Mouse (Mus musculus) adrenal gland, postnatal 25 days (tissue): ENCODE results near the gene Alg1. TPM values are rescaled to one million over a fixed set of nuclear protein-coding genes. Genes with fewer than 3 reads are reported as not detected.
"Not testable (repeated sequence)": the region's sequence is repeated elsewhere in the genome, so short reads cannot be mapped to it uniquely, and the experiment has no call there.

ENCODE experiments used
- DNase-seq: peaks from one replicate; pipeline ENCODE4 v3.0.0; 2021; ENCODE audit warnings: mixed read lengths
- long read RNA-seq: library from polyadenylated mRNA; stranded (forward); transcript quantifications from one replicate; pipeline ENCODE4 v2.0.0, GENCODE M21; 2021
- total RNA-seq: library from RNA; stranded (reverse); gene quantifications from 2 replicates; pipeline ENCODE4 v1.2.3, GENCODE M21; 2021

Gene Alg1
- 37.8 and 42.6 TPM in 2 replicates for total RNA-seq
- long read RNA-seq, transcript Alg1-202 (13 exons, 1,755 nt): major isoform, 55 of 78 reads
- long read RNA-seq, partial matches to known transcripts: 8 of 78 reads
- long read RNA-seq, other reads (novel, unspliced or antisense): 15 of 78 reads

DNA sequence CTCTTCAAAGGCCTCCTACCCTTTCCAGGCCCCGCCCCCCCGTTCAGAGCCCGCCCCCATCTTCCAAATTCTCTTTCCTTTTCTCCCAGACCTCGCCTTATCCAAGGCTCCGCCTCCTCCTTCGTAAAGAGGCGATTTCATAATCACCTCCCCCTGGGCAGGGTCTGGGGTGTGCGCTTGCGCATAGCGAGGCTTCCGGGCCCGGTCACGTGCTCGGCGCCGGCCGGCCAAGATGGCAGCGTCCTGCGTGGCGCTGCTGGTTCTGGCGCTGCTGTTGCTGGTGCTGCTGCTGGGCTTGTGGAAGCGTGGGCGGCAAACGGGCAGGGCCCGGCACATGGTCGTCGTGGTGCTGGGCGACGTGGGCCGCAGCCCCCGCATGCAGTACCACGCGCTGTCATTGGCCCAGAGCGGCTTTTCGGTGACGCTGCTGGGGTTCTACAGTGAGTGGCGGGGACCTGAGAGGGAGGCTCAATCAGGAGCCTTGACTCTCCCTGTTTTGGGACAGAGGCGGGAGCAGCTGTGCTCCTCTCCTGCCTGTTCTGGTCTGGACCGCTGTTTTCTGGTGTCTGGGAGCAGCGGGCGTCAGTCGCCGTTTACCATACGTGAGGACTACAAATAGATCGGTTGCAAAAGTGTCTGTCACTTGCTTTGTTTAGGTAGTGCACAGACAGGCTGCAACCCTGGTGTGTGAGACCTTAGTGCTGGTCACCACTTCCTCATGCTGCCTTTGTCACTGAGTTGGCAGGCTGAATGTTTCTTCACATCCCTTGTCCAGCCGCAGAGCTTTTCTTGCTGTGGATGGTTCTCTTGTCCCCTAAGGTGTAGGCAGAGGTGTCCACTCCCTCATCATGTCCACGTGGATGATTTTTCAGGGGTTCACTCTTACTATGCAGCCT lies at the start of gene Alg1:
Gene Alg1, plus strand, starts transcription at position 204 of the 896 bp plus-strand sequence.
- peak; percentile 95 for DNase-seq

DNA sequence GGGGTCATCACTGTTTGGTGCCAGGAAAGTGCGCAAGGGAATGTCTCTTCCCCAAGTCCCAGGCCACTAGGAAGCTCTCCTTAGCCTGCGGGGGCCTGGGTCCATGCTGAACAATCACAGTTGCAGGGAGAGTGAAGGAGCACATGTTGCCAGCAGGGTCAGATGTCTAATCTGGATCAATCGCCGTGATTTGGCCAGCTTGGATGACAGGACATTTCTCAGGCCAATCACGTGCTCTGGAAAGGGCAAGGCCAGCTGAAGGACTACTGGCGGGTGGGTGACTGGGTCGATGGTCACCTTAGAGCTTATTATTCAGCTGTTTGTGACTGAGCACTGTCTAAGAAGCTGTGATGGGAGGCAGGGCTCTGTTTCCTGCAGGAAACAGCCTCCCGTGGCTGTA lies 49.3 kb upstream of the Alg1 start:
- DNase-seq: peak; percentile 49

DNA sequence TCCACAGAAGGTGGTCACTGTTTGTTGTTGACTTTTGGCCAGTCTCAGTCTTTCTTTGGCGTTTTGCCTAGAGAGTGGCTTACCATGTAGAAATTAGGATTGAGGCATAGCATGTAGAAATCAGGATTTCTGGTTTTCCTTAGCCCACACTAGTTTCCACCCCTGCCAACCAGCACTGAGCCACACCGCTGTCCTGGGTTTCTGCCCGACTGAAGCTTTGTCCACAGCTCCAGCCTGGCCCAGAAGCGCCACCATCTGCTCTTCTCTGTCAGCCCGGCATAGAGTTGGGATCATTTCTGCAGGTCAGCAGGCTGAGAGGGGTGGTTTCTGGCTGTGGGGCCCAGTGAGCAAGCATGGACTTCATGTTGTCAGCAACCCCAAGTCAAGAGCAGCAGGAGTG lies 48.5 kb upstream of the Alg1 start:
- DNase-seq: no peak

DNA sequence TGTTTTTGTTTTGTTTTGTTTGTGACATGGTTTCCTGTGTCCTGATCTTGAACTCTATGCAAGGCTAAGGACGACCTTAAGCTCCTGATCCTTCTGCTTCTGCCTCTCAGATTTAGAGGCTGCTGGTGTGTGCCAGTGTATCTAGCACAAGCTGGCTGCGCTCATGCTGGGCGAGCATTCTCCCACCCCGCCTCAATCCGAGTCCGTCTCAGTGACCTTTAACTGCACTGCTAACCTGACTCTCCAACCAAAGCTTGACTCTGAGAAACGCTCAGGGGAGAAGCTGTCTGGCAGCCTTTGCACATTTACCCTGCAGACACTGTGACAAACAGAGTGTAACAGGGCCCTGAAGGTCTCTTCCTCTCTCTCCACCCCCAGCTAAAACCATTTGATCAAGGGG lies 47.7 kb upstream of the Alg1 start:
- peak; percentile 26 for DNase-seq

DNA sequence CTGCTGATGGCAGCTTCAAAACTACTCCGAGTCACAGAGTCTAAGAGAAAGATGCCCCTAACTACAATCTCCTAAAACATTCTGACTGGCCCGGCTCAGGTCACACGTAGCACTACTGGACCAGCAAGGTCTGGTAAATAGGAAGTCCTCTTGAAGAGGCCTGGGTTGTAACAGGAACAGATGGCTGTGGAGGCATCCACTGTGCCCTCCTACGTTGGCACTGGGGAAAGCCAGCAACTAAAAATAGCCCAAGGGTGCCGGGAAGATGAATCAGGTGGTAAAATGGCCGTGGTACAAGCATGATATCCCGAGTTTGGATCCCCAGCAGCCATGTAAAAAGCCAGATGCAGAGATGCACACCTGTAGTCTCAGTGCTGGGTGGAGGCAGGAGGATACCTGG lies 47.2 kb upstream of the Alg1 start:
- DNase-seq: peak; percentile 28

DNA sequence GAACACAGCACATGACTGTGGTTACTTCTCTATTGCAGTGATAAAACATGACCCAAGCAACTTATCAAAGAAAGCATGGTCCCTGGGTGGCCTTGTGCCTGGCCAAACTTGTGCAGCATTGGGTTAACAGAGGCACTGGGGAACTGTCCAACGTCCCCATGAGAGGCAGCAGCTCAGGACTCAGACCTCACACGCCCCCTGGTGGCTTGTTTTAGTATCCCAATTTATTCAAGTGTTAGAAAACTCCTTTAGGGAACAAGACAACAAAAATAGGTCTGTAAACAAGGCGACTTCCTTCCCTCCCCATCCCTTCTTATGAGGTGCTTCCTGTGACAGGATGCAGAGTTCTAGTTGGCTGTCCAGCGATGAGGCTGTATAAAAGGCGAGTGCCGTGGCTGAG lies 38.3 kb upstream of the Alg1 start:
- DNase-seq: peak; percentile 66

DNA sequence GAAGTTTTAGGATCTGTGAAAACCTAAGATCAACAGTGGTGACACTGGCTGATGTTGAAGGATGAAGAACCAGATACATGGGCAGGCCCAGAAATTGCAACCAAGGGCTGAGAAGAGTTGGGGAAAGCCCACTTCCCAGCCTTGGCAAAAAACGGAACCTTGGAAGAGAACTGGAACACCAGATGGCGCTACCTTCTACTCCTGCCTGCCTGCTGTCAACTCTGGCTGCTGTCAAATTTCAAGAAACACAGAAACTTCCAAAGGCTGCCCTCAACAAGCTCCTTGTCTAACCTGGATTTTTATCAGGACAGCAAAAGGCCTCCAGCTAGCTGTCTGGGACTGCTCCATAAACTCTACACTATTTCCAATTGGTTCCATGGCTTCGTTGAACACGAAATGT lies 30.7 kb upstream of the Alg1 start:
- DNase-seq: no peak

DNA sequence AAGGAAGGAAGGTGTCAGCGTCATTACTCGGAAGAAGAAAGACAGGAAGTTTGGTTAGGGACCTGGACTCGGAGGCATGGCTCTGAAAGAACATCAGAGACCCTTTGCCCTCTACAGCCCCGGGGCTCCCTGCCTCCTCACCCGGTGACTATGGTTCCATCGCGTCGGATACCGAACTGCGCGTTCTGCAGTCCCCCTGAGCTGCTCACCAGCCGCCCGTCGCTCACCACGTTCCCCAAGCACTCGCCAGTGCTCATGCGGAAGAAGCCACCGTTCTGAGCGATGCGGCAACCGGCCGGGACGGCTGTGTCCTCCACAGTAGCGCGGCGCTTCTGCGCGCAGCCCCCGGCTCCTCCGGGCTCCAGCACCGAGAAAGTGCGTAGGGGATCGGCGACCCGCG lies 30.2 kb upstream of the Alg1 start:
- no peak for DNase-seq

DNA sequence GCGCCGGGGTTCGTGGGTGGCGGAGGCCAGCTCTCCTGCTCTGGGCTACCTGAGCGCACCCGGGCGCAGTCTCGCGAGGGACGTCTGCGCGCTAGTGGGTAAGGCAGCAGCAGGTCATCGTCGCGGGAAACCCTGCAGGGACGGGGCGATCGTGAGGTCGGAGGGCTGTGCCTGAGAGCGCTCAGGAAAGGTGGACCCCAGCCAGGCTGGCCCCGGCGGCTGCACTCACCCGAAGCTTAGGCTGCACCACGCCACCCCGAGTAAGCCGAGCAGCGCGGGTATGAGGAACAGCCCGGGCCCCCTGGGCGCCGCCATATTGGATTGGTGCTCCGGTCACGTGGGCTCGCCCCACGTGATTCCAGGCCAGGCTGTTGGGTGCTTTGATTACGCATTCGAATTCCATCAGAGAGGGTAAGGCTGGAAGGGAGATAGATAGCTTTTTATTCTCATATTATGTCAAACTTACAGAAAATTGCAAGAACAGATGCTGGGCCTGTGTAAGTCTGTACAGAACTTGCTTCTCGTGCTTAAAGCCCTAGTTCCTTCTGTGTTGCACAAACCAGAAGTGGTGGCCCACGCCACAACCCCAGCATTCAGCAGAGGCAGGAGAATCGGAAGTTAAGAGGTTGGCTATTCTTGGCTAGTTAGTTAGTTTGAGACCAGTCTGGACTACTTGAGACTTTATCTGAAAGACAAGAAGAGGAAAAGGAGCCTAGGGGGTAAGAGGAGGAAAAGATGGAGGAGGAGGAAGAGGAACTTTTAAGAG lies 29.6 kb upstream of the Alg1 start, which contains the start of gene Nagpa:
Gene Nagpa, minus strand, starts transcription at position 345 of the 766 bp plus-strand sequence.
- peak; percentile 81 for DNase-seq

DNA sequence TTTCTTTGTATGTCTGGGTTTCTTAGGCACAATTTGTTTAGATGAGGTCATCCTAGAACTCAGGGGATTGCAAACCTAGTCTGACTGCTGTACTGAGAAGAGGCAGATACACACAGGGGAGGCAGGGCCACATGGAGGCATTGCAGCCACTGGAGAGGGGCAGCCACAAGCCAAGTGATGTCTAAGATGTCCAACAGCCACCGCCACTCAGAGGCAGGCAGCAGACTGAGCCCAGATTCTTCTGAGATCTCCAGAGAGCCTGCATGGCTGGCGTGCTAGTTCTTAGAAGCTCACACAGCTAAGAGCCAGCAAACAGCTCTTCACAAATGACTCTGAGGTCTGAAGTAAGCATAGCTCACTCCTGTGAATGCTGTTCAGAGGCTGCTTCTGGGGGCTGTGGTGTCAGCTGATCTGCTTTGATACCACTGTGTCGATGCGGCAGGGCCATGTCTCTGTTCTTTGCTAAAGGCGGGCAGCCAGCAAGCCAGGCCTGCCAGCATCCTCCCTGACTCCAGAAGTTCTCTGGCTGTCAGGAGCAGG lies 27.9 kb upstream of the Alg1 start:
- no peak for DNase-seq

DNA sequence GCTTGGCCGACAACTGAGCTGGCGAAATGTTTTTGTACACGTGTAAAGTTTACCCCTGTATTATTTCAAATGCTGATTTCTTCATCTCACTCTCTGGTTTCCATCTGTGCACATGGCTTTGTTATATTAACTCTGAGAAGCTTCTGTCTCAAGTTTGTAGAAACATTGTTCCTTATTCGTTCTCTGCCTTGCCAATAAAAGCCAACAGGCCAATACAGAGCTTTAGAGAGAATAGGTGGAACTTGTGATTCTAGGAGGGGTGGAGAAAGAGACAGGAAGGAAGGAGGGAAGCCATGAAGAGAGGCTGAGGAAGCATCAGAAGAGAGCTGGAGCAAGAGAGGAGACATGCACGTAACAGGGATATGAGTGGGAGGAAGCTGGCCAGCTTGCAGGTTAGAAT lies 27.4 kb upstream of the Alg1 start:
- no peak for DNase-seq

DNA sequence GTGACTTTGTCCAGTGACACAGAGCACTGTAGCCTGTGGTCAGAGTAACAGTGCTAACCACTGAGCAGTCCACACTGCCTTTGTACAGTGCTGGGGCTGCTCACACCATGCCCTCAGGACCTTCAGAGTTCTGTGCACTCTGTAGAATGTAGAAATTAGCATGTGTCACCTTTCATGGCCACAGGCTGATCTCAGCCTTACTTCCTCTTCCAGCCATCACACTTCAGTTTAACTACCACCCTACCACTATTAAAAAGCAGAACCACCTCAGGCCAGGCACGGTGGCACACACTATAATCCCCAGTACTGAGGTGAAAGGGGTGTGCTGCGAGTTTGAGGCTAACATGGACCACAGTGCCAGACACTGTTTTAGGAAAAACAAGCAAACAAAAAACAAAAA lies 23.1 kb upstream of the Alg1 start:
- DNase-seq: no peak

DNA sequence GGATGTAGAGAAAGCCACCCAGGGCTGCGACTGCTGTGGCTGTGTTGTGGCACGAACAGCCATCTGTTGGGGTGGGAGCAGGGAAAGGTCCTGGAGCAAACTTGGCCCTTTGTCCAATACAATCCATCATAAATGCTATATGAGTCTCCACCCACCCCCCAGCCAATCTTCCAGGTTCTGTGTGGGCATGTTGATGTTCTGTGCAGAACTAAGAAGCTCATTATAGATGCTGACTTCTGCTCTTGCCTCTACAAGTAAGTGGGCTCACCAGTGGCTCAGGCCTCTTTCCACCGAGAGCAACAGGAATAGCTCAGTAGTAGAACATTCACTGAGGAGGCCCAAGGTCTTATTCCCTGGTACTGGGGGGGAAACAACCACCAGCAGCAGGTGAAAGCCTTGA lies 21.3 kb upstream of the Alg1 start:
- no peak for DNase-seq

DNA sequence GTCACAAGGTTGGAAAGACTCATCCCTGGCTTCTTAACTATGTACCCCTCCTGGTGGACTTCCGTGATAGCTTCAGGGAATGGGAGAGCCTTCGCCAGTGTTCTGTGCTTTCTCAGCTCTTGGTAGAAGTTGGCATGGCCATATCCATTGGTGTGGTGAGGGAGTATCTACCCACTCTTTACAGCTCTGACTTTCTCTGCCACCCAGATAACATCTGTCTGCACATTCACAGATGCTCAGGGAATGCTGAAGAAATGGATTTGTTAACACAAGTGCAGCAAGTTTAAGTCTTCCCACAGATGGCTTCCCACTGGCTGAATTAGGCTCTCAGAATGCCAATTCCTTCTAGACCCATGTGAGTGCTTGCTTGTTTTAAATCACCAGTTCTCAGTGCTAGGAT lies 19.3 kb upstream of the Alg1 start:
- DNase-seq: no peak

DNA sequence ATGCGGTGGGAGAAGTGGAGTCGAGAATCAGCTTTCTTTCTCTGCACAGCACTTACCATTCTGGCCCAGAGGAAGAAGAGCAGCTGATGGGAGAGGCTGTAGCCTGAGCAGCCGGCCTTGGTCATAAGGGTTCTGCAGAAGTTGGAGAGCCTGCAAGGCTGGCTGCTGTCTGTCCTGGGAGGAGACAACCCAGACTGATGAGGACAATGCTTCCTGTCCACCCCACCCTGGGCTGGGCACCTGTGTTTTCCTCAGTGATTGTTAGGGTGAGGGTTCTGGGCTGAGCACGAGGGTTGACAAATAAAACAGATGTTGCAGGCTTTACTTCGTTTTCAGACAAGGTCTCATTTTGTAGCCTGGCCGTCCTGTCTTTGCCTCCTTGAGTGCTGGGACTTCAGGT lies 16.7 kb upstream of the Alg1 start:
- no peak for DNase-seq

DNA sequence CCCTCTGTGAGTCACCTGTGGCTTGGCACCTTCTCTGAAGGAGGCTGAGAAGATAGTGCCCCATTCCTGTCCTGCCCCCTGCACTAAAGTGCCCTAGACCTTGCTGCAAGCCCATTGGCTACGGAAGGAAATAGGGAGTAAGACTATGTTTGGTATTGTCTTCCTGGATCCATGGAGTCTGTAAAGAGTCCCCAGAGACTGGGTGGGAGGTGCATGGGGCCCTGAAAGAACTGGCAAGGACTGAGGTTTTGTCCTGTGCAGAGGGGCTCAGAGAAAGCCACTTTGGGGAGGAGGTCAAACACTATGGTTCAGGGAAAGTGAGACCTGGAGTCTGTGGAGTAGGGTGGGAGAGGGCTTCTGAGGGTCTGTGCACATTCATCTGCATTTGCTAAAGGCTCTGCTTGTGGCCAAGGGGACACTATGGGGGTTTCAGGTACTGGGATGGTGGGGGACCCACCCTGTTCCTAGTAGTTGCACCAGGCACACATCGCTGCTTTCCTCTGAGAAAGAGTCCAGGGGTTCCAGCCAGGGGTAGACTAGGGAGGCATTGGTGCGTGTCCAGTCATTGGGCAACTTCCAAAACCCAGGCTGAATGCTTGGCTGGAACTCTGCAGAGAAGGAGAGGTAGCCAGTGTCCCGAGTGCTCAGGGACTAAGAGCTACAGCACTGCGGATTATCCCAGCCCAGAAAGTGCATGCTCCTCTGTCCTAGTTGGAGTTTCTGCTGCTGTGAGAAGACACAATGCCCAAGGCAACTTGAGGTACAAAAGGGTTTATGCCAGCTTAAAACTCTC lies 15.9 kb upstream of the Alg1 start:
- DNase-seq: no peak

DNA sequence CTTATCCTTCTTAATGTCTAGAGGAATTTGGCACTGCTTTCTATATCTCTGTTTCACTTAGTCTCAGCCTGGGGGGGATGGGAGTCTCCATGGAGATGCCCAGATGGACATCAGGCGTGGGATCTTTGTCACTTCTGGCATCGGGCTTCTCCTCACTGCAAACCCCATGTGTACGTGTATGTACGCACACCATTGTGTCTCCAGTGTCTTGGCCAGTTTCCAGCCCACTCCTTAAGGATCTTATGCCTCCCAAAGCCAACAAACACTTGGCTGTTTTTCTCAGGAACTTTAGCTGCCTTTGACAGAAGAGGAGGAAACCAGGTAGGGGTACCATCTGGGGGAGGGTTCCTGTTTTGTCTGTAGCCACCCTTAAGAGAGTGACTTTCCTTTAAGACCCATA lies 12.0 kb upstream of the Alg1 start:
- DNase-seq: no peak

DNA sequence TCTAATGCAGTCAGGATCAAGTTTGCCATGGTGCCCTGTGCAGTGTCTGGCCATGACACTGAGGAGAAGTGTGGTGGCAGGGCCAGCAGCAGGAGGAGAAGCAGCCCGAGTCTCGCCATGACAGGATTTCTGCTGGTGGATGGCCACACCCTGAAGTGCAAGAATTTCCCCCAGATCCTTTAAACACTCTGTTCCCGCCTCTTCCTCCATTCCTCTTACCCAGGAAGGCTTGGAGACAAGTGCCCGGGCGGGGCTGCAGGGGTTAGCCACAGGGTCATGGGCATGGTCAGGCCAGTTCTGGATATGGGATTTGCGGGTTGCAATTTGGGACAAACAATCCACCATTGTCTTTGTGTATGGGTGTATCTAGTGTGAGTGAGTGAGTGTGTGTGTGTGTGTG lies 11.3 kb upstream of the Alg1 start, which contains the start of gene AU021092:
Gene AU021092, minus strand, starts transcription at position 160 of the 400 bp plus-strand sequence.
- DNase-seq: no peak

DNA sequence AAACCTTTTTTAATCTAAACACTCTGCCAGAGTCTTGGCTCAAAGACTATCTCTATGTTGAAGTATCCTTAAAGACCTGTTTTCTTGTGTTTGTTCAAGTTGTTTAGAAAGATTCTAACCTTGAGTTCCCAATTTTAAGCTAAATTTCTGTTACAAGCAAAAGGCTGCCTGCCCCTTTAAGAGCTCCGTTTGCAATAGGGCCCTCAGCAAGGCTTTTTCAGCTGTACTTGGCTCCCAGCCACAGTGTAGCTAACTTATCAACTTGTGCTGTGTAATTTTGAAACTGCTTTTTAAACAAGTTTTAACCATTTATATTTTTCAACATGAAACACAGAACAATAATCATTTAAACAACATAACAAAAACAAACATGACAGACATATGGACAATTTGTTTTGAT lies 6.9 kb upstream of the Alg1 start:
- DNase-seq: not testable (repeated sequence)

DNA sequence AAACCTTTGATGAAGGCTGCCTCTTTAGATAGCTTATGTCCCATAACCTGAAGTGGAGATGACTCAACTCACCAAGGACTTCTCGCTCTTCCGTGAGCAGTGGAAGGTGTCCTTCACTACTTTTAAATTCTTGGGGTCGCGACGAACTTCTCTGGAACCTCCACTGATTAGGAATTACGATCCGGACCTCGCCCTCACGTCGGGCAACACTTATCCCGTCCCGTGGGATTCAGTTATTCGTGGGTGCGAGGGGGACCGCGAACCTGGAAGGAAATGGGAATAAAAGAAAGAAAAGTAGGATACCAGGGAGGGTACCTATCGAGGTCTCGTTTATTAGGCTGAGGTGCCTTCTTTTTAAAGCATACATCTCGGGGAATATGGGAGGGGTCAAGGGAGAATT lies 5.9 kb upstream of the Alg1 start:
- DNase-seq: not testable (repeated sequence)

DNA sequence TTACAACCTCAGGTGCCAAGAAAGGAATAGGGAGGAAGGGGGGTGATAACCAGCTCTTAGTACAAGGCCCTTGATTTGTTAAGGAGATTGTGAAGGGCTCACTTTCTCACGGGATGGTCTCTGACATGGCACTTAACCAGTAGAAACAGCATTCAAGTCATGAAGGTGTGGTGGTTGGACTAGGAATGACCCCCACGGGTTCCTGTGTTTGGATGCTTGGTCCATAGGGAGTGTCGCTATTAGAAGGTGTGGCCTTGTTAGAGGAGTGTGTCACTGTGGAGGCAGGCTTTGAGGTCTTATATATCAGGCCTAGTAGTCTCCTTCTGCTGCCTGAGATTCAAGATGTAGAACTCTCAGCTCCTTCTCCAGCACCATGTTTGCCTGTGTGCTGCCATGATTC lies 5.3 kb upstream of the Alg1 start:
- DNase-seq: not testable (repeated sequence)

DNA sequence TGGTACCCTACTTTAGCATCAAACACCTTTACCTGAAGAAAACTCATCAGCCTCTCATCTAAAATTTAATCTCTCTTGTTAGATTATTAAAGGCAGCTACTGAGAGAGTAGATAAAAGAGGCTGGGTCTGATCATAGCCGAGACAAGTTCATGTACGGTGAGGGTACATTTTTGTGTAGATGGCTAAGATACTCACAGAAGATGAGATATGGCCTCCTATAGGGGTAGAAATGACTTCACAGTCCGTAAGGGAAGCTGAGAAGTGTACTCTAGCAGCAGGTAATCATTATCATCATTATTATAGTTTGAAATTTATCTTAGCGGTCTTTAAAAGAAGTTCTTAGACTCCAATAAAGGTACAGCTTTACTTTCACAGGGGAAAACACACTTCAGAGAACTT lies 439 bp upstream of the Alg1 start:
- no peak for DNase-seq
